Mouse (Mus musculus) frontal cortex, postnatal 14 days (tissue): Measurements from ENCODE around the gene Vmn2r80.
"Not testable (repeated sequence)": the region's sequence is repeated elsewhere in the genome, so short reads cannot be mapped to it uniquely, and the experiment has no call there.

Source experiments
- DNase-seq, 2 experiments: peaks; one replicate each; pipeline ENCODE4 v3.0.0; 2022; ENCODE audit warnings: low spot score in 2 of 2

The Vmn2r80 gene

DNA sequence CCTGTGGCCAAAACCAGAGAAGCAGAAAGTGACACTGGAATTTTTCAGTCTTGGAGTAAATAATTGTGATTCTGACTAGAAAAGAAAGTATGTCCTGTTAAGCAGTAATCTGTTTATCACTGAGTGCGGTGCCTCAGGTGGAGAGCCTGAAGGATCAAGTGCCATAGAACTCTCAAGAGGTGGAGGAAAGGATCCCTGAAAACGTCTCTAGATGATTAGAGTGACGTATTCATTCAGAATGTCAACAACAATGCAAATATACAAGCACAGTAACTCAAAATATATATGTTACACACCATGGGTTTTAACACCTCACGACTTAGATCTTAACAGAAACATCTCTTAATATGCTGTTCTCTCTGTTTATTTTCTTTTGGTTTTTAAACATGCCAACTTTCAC lies at the start of gene Vmn2r80:
Gene Vmn2r80 (plus strand): TSS at position 301 of the 400 bp plus-strand sequence.
- DNase-seq: not testable (repeated sequence)

DNA sequence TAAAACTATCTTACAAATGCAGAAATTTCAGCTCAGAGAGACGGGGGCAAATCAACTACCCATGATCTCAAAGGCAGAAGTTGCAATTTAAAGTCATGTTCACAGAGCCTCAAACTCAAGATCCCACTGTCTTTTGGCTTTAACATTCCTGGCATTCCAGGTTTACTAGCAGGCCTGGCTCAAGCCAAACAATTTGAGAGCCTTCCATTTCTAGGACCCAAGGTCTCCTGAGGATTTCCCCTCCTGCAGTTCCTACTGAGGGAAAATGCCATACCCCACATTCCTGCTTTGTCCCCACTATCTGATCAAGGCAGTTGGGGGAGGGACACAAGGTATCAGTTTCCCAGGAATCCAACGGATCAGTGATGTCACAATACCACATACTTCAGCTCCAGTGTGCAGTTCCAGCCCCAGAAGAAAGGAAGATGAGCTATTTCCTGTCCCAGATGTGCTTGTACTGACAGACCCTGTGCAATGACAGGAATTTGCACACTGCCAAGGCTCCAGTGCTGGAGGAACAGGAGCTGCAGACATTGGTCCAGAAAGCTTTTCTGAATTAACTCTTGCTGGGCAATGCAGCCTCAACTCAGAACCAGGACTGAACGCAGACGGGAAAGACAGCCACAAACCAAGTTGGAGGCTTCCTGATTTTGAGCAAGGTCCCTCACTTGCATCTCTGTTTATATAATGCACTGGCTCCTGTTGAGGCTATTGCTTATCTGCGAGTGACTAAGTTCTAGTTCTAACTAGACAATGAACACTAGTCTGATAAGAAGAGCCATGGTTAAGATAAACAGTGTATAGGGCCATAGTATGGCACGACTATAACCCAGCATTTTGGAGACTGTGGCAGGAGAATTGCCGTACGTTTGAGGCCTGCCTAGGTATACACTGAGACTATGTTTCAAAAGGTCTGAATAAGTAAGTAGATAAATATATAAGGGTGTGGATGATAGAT lies 42.0 kb upstream of the Vmn2r80 start:
- DNase-seq: no peak

DNA sequence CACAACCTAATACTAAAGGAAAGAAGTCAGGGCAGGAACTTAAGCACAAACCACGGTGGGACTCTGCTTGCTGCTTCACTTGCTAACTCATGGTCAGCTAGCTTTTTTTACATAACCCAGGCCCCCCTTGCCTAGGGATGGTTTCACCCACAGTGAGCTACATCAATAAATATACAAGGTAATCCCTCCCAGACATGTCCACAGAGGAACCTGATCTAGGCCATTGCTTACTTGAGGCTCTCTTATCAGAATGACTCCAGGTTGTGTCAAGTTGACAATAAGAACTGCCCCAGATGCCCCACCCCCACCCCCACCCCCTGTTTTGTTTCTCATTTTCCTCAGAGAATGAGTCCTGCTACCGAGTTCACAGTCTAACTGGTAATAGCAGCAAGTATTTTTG lies 41.0 kb upstream of the Vmn2r80 start:
- no peak for DNase-seq

DNA sequence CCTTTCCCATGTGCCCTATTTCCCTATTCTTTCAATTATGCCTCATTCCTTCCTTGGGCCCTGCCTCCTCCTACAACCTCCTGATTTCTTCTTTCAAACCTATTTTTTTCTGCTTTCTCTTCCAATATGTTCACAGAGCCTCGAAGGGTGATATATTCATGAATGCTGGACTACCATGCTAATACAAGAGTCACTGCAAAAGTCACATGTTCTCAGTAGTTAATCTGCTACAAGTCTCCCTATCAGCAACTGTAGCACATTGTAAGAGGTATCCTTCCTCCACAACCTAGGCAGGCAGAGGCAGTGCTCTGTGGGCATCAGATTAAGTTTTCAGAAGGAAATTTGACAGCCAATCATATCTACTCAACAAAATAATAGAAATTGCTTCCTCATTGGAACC lies 39.4 kb upstream of the Vmn2r80 start:
- no peak for DNase-seq

DNA sequence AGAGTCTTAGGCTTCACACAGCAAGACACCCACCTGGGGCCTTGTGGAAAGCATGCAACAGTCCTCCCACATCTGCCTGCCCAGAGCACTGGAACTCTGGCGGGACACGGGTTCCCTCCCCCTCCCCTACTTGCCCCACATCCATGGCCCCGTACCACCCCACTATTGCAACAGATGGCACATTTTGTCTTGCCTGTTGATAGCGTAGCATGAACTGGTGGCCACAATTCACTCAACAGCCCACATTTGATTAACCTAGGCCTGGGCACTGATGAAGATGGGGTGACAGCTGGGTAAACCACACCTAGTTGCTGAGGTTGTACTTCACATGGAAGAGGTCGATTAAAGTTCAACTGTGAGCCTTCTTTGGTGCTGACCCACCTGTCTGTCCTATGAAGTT lies 38.1 kb upstream of the Vmn2r80 start:
- DNase-seq: no peak

DNA sequence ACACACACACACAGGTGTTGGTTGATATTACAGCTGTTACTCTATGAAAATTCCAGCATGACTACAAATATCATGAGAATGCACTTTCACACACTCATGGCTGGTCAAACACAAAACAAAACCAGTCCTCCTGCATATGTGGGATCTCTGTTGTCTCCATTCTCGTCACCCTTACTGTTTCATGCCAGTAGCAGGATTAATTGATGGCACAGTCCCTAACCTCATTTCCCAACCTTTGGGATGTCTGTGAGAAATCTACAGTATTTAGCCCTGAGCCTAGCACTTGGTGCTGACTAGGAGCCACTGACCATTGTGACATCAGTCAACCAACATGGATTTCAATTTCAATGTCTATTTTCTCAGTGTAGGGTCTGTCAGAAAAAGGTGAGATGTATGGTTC lies 33.5 kb upstream of the Vmn2r80 start:
- no peak for DNase-seq

DNA sequence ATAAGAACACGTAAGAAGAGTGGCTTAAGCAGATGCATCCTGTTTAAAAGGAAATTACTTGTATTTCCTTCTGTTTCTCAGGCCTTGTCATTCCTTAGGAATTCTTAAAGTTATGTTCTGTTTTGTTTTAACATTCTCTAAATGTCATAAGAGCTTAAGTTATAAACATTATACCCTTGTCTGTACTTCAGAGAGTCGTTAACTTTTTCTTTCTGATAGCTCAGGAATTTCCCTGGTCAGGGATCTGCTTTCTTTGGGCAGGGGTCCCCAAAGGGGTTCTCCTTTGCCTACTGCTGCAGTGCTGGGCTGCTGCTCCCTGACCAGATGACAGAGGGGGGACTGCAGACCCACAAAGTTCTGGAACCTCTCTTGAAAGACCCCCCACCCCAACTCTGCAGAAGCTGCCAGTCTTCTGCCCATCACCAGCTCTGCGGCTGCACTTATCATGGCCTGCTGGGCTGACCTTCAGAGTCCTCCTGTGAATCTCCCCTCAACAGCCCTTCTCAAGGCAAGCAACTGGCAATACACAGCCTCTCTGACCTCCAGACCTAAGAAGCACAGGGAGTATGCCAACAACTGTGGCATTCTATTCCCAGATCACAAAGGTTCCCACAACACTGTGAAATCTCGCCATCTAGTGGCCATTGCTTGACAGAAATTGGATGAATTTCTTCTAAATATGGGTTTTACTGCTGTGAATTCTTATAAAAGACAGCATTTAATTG lies 32.3 kb upstream of the Vmn2r80 start:
- peak in 1 of 2 experiments; percentile 20 for DNase-seq

DNA sequence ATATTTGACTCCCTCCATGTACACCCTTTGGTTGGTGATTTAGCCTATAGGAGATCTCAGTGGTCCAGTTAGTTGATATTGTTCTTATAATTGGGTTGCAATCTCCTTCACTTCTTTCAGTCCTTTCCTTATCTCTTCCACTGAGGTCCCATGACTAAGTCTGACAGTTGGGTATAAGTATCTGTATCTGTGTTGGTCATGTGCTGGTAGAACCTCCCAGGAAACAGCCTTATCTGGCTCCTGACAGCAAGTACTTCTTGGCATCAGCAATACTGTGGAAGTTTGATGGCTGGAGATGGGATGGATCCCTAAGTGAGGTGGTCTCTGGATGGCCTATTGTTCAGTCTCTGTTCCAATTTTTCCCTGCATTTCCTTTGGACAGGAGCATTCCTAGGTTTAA lies 3.0 kb downstream of the Vmn2r80 start:
- no peak for DNase-seq

DNA sequence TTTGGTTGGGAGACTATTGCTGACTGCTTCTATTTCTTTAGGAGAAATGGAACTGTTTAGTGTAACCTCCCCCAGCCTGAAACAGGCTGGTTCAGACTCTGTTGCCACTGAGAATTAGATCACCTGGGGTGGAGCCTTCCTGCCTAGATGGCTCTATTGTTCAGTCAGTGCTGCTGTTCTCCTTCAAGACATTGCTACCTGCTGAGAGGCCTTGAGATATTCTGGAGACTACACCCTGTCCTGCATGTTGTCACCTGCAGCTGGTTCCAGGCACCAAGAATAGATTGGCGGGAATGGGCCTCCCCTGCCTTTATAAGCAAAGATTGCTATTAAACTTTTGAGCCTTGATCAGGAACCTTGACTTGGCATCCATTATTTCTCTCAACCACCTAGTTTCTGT lies 51.4 kb downstream of the Vmn2r80 start:
- not testable (repeated sequence) for DNase-seq

DNA sequence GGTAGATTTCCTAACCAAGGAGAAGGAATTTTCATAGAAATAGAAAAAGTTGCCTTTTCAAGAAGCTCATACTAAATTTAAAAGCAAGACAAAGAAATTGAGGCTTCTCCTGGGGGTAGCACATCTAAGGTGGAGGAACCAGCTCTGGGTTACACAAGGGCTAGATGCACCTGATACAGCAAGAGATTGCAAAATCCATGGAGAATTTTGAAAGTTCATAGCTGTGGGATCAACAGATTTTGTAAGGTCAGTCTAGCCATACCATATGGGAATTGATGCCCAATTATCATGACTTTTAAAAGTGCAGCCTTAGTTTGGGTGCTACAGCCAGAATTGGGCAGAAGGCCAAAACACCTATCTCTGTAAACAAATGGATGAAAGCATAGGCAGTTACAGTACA lies 71.9 kb downstream of the Vmn2r80 start:
- DNase-seq: no peak

DNA sequence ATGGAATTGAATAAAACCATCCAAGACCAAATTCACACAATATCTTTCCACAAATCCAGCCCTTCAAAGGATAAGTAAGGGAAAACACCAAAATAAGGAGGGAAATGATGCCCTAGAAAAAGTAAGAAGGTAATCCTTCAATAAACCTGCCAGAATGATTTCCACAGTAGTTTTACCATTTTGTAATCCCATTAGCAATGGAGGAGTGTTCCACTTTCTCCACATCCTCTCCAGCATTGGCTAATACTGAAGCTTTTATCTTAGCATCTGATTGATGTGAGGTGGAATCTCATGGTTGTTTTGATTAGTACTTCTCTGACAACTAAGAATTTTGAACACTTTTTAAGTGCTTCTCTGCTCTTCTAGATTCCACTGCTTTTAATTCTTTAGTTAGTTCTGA lies 73.0 kb downstream of the Vmn2r80 start:
- DNase-seq: no peak

DNA sequence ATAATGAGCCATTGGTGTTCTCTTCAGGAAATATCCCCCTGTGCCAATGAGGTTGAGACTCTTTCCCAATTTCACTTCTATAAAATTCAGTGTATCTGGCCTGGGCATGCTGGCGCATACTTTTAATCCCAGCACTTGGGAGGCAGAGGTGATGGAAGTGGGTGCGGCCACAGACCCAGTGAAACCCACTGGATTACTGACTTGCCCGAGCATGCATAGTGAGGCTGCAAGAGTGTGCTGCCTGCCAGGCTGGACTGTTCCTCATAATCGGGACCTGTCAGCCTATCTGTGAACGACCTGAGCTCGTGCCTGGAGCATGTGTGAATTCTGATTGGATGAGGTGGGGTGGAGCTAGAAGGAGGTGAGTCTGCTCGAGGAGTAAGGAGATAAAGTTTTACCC lies 73.6 kb downstream of the Vmn2r80 start:
- DNase-seq: no peak
